Mouse (Mus musculus) thymus, adult 2 months (tissue): ENCODE data around the gene Cabcoco1.

Source experiments
- CTCF ChIP-seq: fragments of 200-500 bp; IDR thresholded peaks from 2 replicates; pipeline ENCODE4 v1.5.1; 2012; ENCODE audit warnings: mild to moderate bottlenecking, control low read depth, low read length, moderate library complexity, borderline replicate concordance; ENCODE audit not compliant: control insufficient read depth, poor library complexity, insufficient read depth; ENCODE audit errors: extremely low read depth
- POLR2A ChIP-seq: fragments of 200-500 bp; IDR thresholded peaks from 2 replicates; pipeline ENCODE4 v1.6.1; 2012; ENCODE audit warnings: mild to moderate bottlenecking, low read length, control low read depth, moderate library complexity; ENCODE audit not compliant: control insufficient read depth, poor library complexity, insufficient read depth; ENCODE audit errors: extremely low read depth

DNA sequence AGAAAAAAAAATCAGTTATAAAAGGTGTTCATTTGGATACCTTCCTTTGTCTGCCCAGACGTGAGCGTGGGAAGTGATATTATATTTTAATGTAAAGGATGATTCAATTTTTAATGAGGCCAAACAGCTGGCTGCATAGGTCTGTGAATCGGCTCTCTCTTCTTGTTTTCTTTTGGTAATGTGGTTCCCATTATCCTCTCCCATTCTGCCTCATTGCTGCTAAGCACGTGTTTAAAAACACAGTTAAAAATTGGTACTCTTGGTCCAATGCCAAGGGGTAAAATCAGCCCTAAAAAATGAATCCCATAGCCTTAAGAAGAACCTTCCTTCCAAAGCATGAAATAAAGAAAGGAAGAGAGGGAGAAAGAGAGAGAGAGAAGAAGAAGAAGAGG lies 17.1 kb upstream of the Cabcoco1 start:
- TF ChIP-seq CTCF = no peak
- TF ChIP-seq POLR2A = no peak
